Mouse (Mus musculus) embryo, embryonic 11.5 days (tissue): Measurements from ENCODE around the gene Krtap9-1.
"Not testable (repeated sequence)": the region's sequence is repeated elsewhere in the genome, so short reads cannot be mapped to it uniquely, and the experiment has no call there.

ENCODE experiments used
- DNase-seq: peaks from one replicate; pipeline ENCODE4 v3.0.0-alpha.2; 2012; ENCODE audit warnings: low read depth, low spot score

The Krtap9-1 gene

GRCm38 (mm10) chr11:99873089-99873488, at the start of gene Krtap9-1:
Gene Krtap9-1, plus strand, starts transcription at chr11:99873389.
- DNase-seq, result not testable (repeated sequence)

GRCm38 (mm10) chr11:99837966-99838365, 35.2 kb upstream of the Krtap9-1 start, which contains the start of gene 2300003K06Rik:
Gene 2300003K06Rik, minus strand, starts transcription at chr11:99838066.
- no peak for DNase-seq

- DNase-seq, result no peak
These were observed 31.0 kb upstream of the Krtap9-1 start for GRCm38 (mm10) chr11:99842185-99842584.

GRCm38 (mm10) chr11:99846746-99847145, 26.4 kb upstream of the Krtap9-1 start:
- DNase-seq, result no peak

- DNase-seq, result no peak
These were observed 21.7 kb upstream of the Krtap9-1 start, which contains the start of gene Krtap4-16 for GRCm38 (mm10) chr11:99851508-99851907. Gene Krtap4-16, minus strand, starts transcription at chr11:99851608.

GRCm38 (mm10) chr11:99854121-99854520, 19.1 kb upstream of the Krtap9-1 start:
- DNase-seq, result peak; percentile 1

GRCm38 (mm10) chr11:99857617-99858016, 15.6 kb upstream of the Krtap9-1 start, which contains the start of gene Gm11568:
Gene Gm11568, plus strand, starts transcription at chr11:99857917.
- no peak for DNase-seq

- no peak for DNase-seq
These were observed 14.4 kb upstream of the Krtap9-1 start for GRCm38 (mm10) chr11:99858761-99859160.

- not testable (repeated sequence) for DNase-seq
These were observed 9.0 kb upstream of the Krtap9-1 start, which contains the start of gene Gm11559 for GRCm38 (mm10) chr11:99864176-99864575. Gene Gm11559, plus strand, starts transcription at chr11:99864476.

GRCm38 (mm10) chr11:99878887-99879286, 5.7 kb downstream of the Krtap9-1 start, which contains the start of gene Gm11567:
Gene Gm11567, plus strand, starts transcription at chr11:99879187.
- not testable (repeated sequence) for DNase-seq

GRCm38 (mm10) chr11:99907620-99908019, 34.4 kb downstream of the Krtap9-1 start, which contains the start of gene Krtap31-1:
Gene Krtap31-1, plus strand, starts transcription at chr11:99907920.
- DNase-seq, result no peak

- DNase-seq, result no peak
These were observed 41.3 kb downstream of the Krtap9-1 start, which contains the start of gene Gm11565 for GRCm38 (mm10) chr11:99914451-99914850. Gene Gm11565, plus strand, starts transcription at chr11:99914751.
